Mouse (Mus musculus) G1E (cell line): Measurements from ENCODE around the gene Lrp10.

ENCODE experiments used
- CTCF ChIP-seq: IDR thresholded peaks from 2 replicates; pipeline ENCODE4 v1.5.1; 2012; ENCODE audit warnings: low read depth, low read length, inconsistent platforms, mixed read lengths
- GATA1 ChIP-seq: IDR thresholded peaks from 2 replicates; pipeline ENCODE4 v1.6.1; 2012; ENCODE audit warnings: borderline replicate concordance, low read length, inconsistent platforms, mixed read lengths
- GATA2 ChIP-seq: IDR thresholded peaks from 2 replicates; pipeline ENCODE4 v1.6.1; 2012; ENCODE audit warnings: low read depth, low read length, inconsistent platforms, borderline replicate concordance
- POLR2AphosphoS5 ChIP-seq: IDR thresholded peaks from 2 replicates; pipeline ENCODE4 v1.6.1; 2012; ENCODE audit warnings: low read depth, low read length, inconsistent platforms; ENCODE audit not compliant: insufficient replicate concordance
- TAL1 ChIP-seq: conservative IDR thresholded peaks from 2 replicates; pipeline ENCODE4 v1.6.1; 2012; ENCODE audit warnings: low read depth, low read length, inconsistent platforms, mixed read lengths

GRCm38 (mm10) chr14:54487732-54488131, 23.8 kb downstream of the Lrp10 start:
- TF ChIP-seq CTCF: no peak
- TF ChIP-seq TAL1: no peak
- no peak for TF ChIP-seq GATA2
- no peak for TF ChIP-seq GATA1
- no peak for TF ChIP-seq POLR2AphosphoS5
